Mouse (Mus musculus) inflammation-experienced regulatory T-cells (primary cell): ENCODE data around the gene Tspear. TPM values are rescaled to one million over a fixed set of nuclear protein-coding genes. Genes with fewer than 3 reads are reported as not detected.

ENCODE experiments used
- polyA plus RNA-seq, 2 experiments: library from polyadenylated mRNA; unstranded; fragments of 100-300 nt; shearing (Covaris generic); gene quantifications; one replicate each; pipeline ENCODE4 v1.2.1; 2017

Gene Tspear
- 1 to 10 TPM in 1 of 2 experiments, under 1 TPM in 1; 0.58 to 1.0 TPM for polyA plus RNA-seq

GRCm38 (mm10) chr10:77685895-77686664 is at the start of gene Tspear:
TSS of gene Tspear (plus strand) at chr10:77686569.

GRCm38 (mm10) chr10:77690356-77690807 is 4.0 kb downstream of the Tspear start, which contains the start of gene Gm19402:
TSS of gene Gm19402 (minus strand) at chr10:77690757.

GRCm38 (mm10) chr10:77697133-77697532 is 10.8 kb downstream of the Tspear start, which contains the start of gene Gm9508:
TSS of gene Gm9508 (minus strand) at chr10:77697233.

GRCm38 (mm10) chr10:77706326-77706725 is 20.0 kb downstream of the Tspear start, which contains the start of gene Gm10272:
TSS of gene Gm10272 (plus strand) at chr10:77706626.

GRCm38 (mm10) chr10:77711157-77711556 is 24.8 kb downstream of the Tspear start, which contains the start of gene Gm10024:
TSS of gene Gm10024 (plus strand) at chr10:77711457.

GRCm38 (mm10) chr10:77715507-77715906 is 29.1 kb downstream of the Tspear start, which contains the start of gene Gm10142:
TSS of gene Gm10142 (plus strand) at chr10:77715807.

GRCm38 (mm10) chr10:77720299-77720698 is 33.9 kb downstream of the Tspear start, which contains the start of gene Krtap12-1:
TSS of gene Krtap12-1 (plus strand) at chr10:77720599.

GRCm38 (mm10) chr10:77726186-77726585 is 39.8 kb downstream of the Tspear start, which contains the start of gene Gm10100:
TSS of gene Gm10100 (plus strand) at chr10:77726486.

GRCm38 (mm10) chr10:77741924-77742688 is 55.7 kb downstream of the Tspear start, which contains the start of gene Gm18596:
TSS of gene Gm18596 (minus strand) at chr10:77742638.

GRCm38 (mm10) chr10:77751254-77751653 is 64.9 kb downstream of the Tspear start, which contains the start of gene Gm9736:
TSS of gene Gm9736 (minus strand) at chr10:77751354.

GRCm38 (mm10) chr10:77759582-77759981 is 73.2 kb downstream of the Tspear start, which contains the start of gene Gm3233:
TSS of gene Gm3233 (minus strand) at chr10:77759682.

GRCm38 (mm10) chr10:77771225-77771624 is 84.9 kb downstream of the Tspear start, which contains the start of gene Gm3238:
TSS of gene Gm3238 (minus strand) at chr10:77771325.

GRCm38 (mm10) chr10:77776844-77777243 is 90.5 kb downstream of the Tspear start, which contains the start of gene Gm7138:
TSS of gene Gm7138 (minus strand) at chr10:77776944.

GRCm38 (mm10) chr10:77782442-77782841 is 96.1 kb downstream of the Tspear start, which contains the start of gene Gm3250:
TSS of gene Gm3250 (minus strand) at chr10:77782542.

GRCm38 (mm10) chr10:77787876-77788275 is 101.5 kb downstream of the Tspear start, which contains the start of gene Gm7137:
TSS of gene Gm7137 (minus strand) at chr10:77788200.

GRCm38 (mm10) chr10:77794976-77795375 is 108.6 kb downstream of the Tspear start, which contains the start of gene Gm9639:
TSS of gene Gm9639 (minus strand) at chr10:77795076.

GRCm38 (mm10) chr10:77798921-77799508 is 112.6 kb downstream of the Tspear start, which contains the start of gene Gm19668:
TSS of gene Gm19668 (minus strand) at chr10:77799133.

GRCm38 (mm10) chr10:77811743-77812142 is 125.4 kb downstream of the Tspear start, which contains the start of gene Gm9507:
TSS of gene Gm9507 (minus strand) at chr10:77811843.

GRCm38 (mm10) chr10:77814382-77814781 is 128.0 kb downstream of the Tspear start, which contains the start of gene Gm2696:
TSS of gene Gm2696 (plus strand) at chr10:77814682.

GRCm38 (mm10) chr10:77826951-77827350 is 140.6 kb downstream of the Tspear start, which contains the start of gene Krtap10-4:
TSS of gene Krtap10-4 (minus strand) at chr10:77827095.

GRCm38 (mm10) chr10:77835647-77836046 is 149.3 kb downstream of the Tspear start, which contains the start of gene Krtap10-10:
TSS of gene Krtap10-10 (plus strand) at chr10:77835947.

GRCm38 (mm10) chr10:77846503-77846902 is 160.1 kb downstream of the Tspear start, which contains the start of gene Gm36176:
TSS of gene Gm36176 (plus strand) at chr10:77846803.

